In genomic region chr9:31198614-31199013, GRCm38 (mm10) we compare ENCODE assay signal across 30 mouse cellular contexts. TPM values are rescaled to one million over a fixed set of nuclear protein-coding genes. Genes with fewer than 3 reads are reported as not detected.
A peak's percentile ranks its signal among the peaks of the same experiment; 100 is the strongest.
DNase-seq lines count a peak whose midpoint lies in the region; ATAC-seq and TF ChIP-seq lines count a peak whose summit lies in the region.
"Had no signal": no experiment of that assay in that cellular context is flagged by ENCODE, and none has a peak within 500 bp of the region (broad histone marks: within the 10 kb centered on the region; RNA-seq: fewer than 3 reads in every experiment).

No protein-coding gene starts in this region.

- 72% methylated on average over 3 of the region's 3 CpGs for WGBS in spleen, adult 2 months

- no peak for TF ChIP-seq CTCF in spleen, adult 2 months (IDR thresholded peaks at IDR 0.05; ENCODE audit: extremely low read depth, insufficient read depth, insufficient read length, insufficient replicate concordance)

- no peaks in the 10 kb centered on the region for H3K27me3 ChIP-seq in spleen, adult 2 months (ENCODE audit: control insufficient read depth, insufficient read depth, low read length)
- H3K27me3 ChIP-seq: CH12.LX; embryonic facial prominence, embryonic 13.5 days; forebrain, embryonic 12.5 days; forebrain, embryonic 15.5 days; heart, embryonic 13.5 days; Patski had no signal

- TF ChIP-seq POLR2A in spleen, adult 2 months (IDR thresholded peaks at IDR 0.05; ENCODE audit: low read depth, low read length) = no peak

- H3K4me3 ChIP-seq in spleen, adult 2 months (ENCODE audit: extremely low read depth, insufficient read depth, insufficient read length) = peak overlapping the region; percentile 0; the same call in 1 of the 2 replicates
- H3K4me3 ChIP-seq: embryonic facial prominence, embryonic 10.5 days; embryonic facial prominence, embryonic 13.5 days; erythroblast, embryonic 14.5 days; forebrain, embryonic 12.5 days; forebrain, embryonic 15.5 days; heart, embryonic 13.5 days had no signal

- H3K27ac ChIP-seq in spleen, adult 2 months (ENCODE audit: insufficient read depth, low read length) = no peak overlapping the region
- H3K27ac ChIP-seq: embryonic facial prominence, embryonic 10.5 days; embryonic facial prominence, embryonic 13.5 days; forebrain, embryonic 12.5 days; forebrain, embryonic 15.5 days; heart, embryonic 13.5 days; hindbrain, embryonic 14.5 days; hindbrain, postnatal 0 days had no signal

- ATAC-seq in granulocyte monocyte progenitor cell, adult 5-6 weeks (replicated peaks; ENCODE audit: poor library complexity, severe bottlenecking) = peak; percentile 53; the same call in 1 of the 2 replicates
- ATAC-seq in neutrophil, adult 5-6 weeks (ENCODE audit: extremely low read depth, insufficient number of reproducible peaks, low FRiP score, poor library complexity, severe bottlenecking) = peak; percentile 30; the same call in 1 of the 2 replicates
- ATAC-seq: forebrain, embryonic 15.5 days; hindbrain, postnatal 0 days; inflammation-experienced regulatory T-cells, adult 6 months; Patski had no signal

- no peak for DNase-seq in spleen, adult 2 months (ENCODE audit: low read depth in 1 of 2, low spot score in 2 of 2)
- no peak for DNase-seq in spleen, postnatal 10 days (ENCODE audit: low spot score in 2 of 2)
- DNase-seq in adrenal gland, postnatal 36 days = no peak
- no peak for DNase-seq in c-Kit-positive CD71-positive TER-119-positive erythroid progenitor cells, embryonic 14.5 days (ENCODE audit: low spot score)
- no peak for DNase-seq in left cerebral cortex, postnatal 10 days (ENCODE audit: extremely low spot score in 1 of 2, low spot score in 2 of 2)
- DNase-seq: adrenal gland, postnatal 10 days; B cell, adult 2 months; cerebellum, adult 11 months; cerebellum, adult 2 months; cerebellum, adult 9-11 months; cerebellum, postnatal 25 days; embryo, embryonic 11 days; gastrocnemius, postnatal 10 days; gastrocnemius, postnatal 36 days; heart, adult 18-20 months; heart, postnatal 14 days; heart, postnatal 4 days had no signal

- intact Hi-C loops in left cerebral cortex, postnatal 10 days (cut with DNase I) = no loop called here

- H3K36me3 ChIP-seq in spleen, adult 2 months (ENCODE audit: control insufficient read depth, insufficient read depth, low read length) = no peaks in the 10 kb centered on the region
- H3K36me3 ChIP-seq: forebrain, embryonic 15.5 days had no signal

- H3K4me1 ChIP-seq in spleen, adult 2 months (ENCODE audit: control insufficient read depth, insufficient read depth, insufficient read length) = no peaks in the 10 kb centered on the region

RNA-seq across cellular contexts. Expression of gene Aplp2, which starts 13.0 kb away (rescaled TPM):
- 78.0 and 80.4 TPM in 2 replicates for polyA plus RNA-seq in spleen, adult 2 months (2012; rRNA removed)
- total RNA-seq in granulocyte monocyte progenitor cell, adult 5-6 weeks (2014; fragmentation: Nextera tagmentation) = 28.1 and 32.6 TPM in 2 replicates
- 34.1 and 34.9 TPM in 2 replicates for total RNA-seq in granulocyte monocyte progenitor cell, adult 5-6 weeks (2017)
- 59.2 and 67.0 TPM in 2 replicates for total RNA-seq in neutrophil, adult 5-6 weeks (2017)
- total RNA-seq in adrenal gland, postnatal 36 days (2021) = 100 to 1,000 TPM; 600 to 666 TPM
- total RNA-seq in left cerebral cortex, postnatal 10 days (2021) = 100 to 1,000 TPM; 480 to 510 TPM
